Mouse (Mus musculus) kidney, adult 2 months (tissue): ENCODE results near the gene Gdpd2.

Source experiments
- CTCF ChIP-seq: fragments of 200-500 bp; conservative IDR thresholded peaks from 2 replicates; pipeline ENCODE4 v1.5.1; 2011; ENCODE audit warnings: low read depth, mild to moderate bottlenecking, control low read depth, low read length, moderate library complexity, mixed read lengths; ENCODE audit not compliant: insufficient read depth, insufficient read length
- POLR2A ChIP-seq: fragments of 200-500 bp; IDR thresholded peaks from one replicate; pipeline ENCODE4 v1.6.1; 2011; ENCODE audit warnings: low read depth, low read length, control low read depth

DNA sequence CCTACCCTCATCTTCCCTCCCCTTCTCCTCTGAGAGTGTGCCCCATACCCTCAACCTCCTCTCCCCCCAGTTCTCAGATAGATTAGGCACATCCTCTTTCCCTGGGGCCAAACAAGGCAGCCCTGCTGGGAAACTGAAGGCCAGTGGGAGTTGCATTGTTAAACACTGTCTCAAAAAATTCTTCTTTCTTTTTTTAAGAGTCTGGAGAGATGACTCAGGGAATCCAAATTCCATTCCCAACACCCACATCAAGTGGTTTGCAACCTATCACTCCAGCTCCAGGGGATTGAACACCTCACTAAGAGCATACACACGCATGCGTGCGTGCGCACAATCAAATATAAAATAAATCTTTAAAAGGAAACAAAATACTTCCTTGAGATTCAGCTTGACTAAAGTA lies 32.9 kb upstream of the Gdpd2 start:
- TF ChIP-seq CTCF, result no peak
- no peak for TF ChIP-seq POLR2A
